Mouse (Mus musculus): ENCODE results near the gene Nek6.

GRCm38 (mm10) chr2:38481166-38481778, 30.2 kb upstream of the Nek6 start:
- TF ChIP-seq CTCF (IDR thresholded peaks at IDR 0.05; ENCODE audit: extremely low read depth, insufficient read depth, low read length) (no peak), POLR2A (IDR thresholded peaks at IDR 0.05; ENCODE audit: extremely low read depth, insufficient read depth, low read length) (no peak)

Measured in cortical plate, adult 2 months (tissue).